Mouse (Mus musculus) forebrain, postnatal 0 days (tissue): ENCODE results near the gene Coro7. TPM values are rescaled to one million over a fixed set of nuclear protein-coding genes. Genes with fewer than 3 reads are reported as not detected.

ENCODE experiments used
- ATAC-seq: fragments of 200-750 bp; cut with Nextera tagmentation; 2 replicates; pipeline ENCODE4 v1.8.0; 2017; ENCODE audit warnings: mild to moderate bottlenecking, moderate library complexity
- DNase-seq: peaks from one replicate; pipeline ENCODE4 v3.0.0-alpha.2; 2015
- H3K27ac ChIP-seq: fragments of 300-500 bp; sonication (generic); 2 replicates; pipeline ENCODE4 v1.5.1; 2014; ENCODE audit warnings: low read depth, mild to moderate bottlenecking, antibody characterized with exemption, low read length, moderate library complexity, mixed read lengths
- H3K27me3 ChIP-seq: fragments of 300-500 bp; sonication (generic); 2 replicates; pipeline ENCODE4 v1.6.1; 2014; ENCODE audit warnings: mild to moderate bottlenecking, low read length, mixed read lengths; ENCODE audit not compliant: insufficient read depth
- H3K36me3 ChIP-seq: fragments of 300-500 bp; sonication (generic); 2 replicates; pipeline ENCODE4 v1.6.1; 2014; ENCODE audit warnings: mild to moderate bottlenecking, moderate library complexity; ENCODE audit not compliant: insufficient read depth
- H3K4me1 ChIP-seq: fragments of 300-500 bp; sonication (generic); 2 replicates; pipeline ENCODE4 v1.6.1; 2014; ENCODE audit warnings: antibody characterized with exemption; ENCODE audit not compliant: insufficient read depth
- H3K4me2 ChIP-seq: fragments of 300-500 bp; sonication (generic); 2 replicates; pipeline ENCODE4 v1.6.1; 2014; ENCODE audit warnings: low read depth, mild to moderate bottlenecking, moderate library complexity
- H3K4me3 ChIP-seq: fragments of 300-500 bp; sonication (generic); 2 replicates; pipeline ENCODE4 v1.5.1; 2014; ENCODE audit warnings: low read depth, low read length, mixed read lengths
- H3K9ac ChIP-seq: fragments of 300-500 bp; sonication (generic); 2 replicates; pipeline ENCODE4 v1.6.1; 2014; ENCODE audit warnings: mild to moderate bottlenecking
- H3K9me3 ChIP-seq: fragments of 300-500 bp; sonication (generic); 2 replicates; pipeline ENCODE4 v1.6.1; 2016; ENCODE audit warnings: low read length
- CTCF ChIP-seq: sonication (generic); IDR thresholded peaks from 2 replicates; pipeline ENCODE4 v1.5.1; 2016; ENCODE audit warnings: antibody characterized with exemption, control low read depth, low read depth
- WGBS: fragments of 180-500 bp; shearing (Covaris S2); extraction: QIAGEN DNeasy Blood & Tissue Kit; methylation state at CpG from one replicate; pipeline ENCODE4 v1.1.7; 2014; 5-methylcytosine and 5-hydroxymethylcytosine counted together
- polyA plus RNA-seq: library from polyadenylated mRNA; unstranded; fragments of >200 nt; fragmentation: Nextera tagmentation; extraction: Ambion mirVana; gene quantifications from 2 replicates; pipeline ENCODE4 v1.2.1, GENCODE M21; 2015
- total RNA-seq: library from RNA; depleted of rRNA; stranded (reverse); fragments of >200 nt; gene quantifications from 2 replicates; pipeline ENCODE4 v1.2.3, GENCODE M21; 2014

Coro7 gene
- total and polyA plus RNA-seq, 2 experiments from 2014 or later = 24.9 to 29.3 TPM

- Histone ChIP-seq H3K9me3 (no peaks in the 10 kb centered on the region), H3K27me3 (no peaks in the 10 kb centered on the region), H3K9ac (no peak overlapping the region), H3K36me3 (peaks cover 13% of the 10 kb centered on the region), H3K4me1 (no peaks in the 10 kb centered on the region), H3K4me2 (no peak overlapping the region), H3K27ac (no peak overlapping the region), H3K4me3 (no peak overlapping the region)
- ATAC-seq = no peak
- no peak for TF ChIP-seq CTCF
- WGBS = 79% methylated on average over 9 of the region's 9 CpGs
- no peak for DNase-seq
Observed at GRCm38 (mm10) chr16:4634681-4635080, 44.9 kb downstream of the Coro7 start.

GRCm38 (mm10) chr16:4633661-4634060, 45.9 kb downstream of the Coro7 start:
- H3K27ac ChIP-seq = no peak overlapping the region
- H3K9ac ChIP-seq = no peak overlapping the region
- no peak for TF ChIP-seq CTCF
- no peaks in the 10 kb centered on the region for H3K4me1 ChIP-seq
- no peak overlapping the region for H3K4me2 ChIP-seq
- WGBS = 94% methylated on average over 3 of the region's 3 CpGs
- no peak for ATAC-seq
- DNase-seq = no peak
- H3K27me3 ChIP-seq = no peaks in the 10 kb centered on the region
- no peak overlapping the region for H3K4me3 ChIP-seq
- H3K36me3 ChIP-seq = peaks cover 23% of the 10 kb centered on the region
- H3K9me3 ChIP-seq = no peaks in the 10 kb centered on the region

GRCm38 (mm10) chr16:4632050-4632449, 47.5 kb downstream of the Coro7 start:
- no peaks in the 10 kb centered on the region for H3K9me3 ChIP-seq
- TF ChIP-seq CTCF = peak; percentile 51
- no peak overlapping the region for H3K4me2 ChIP-seq
- peaks cover 39% of the 10 kb centered on the region for H3K36me3 ChIP-seq
- H3K27me3 ChIP-seq = no peaks in the 10 kb centered on the region
- 45% methylated on average over 7 of the region's 7 CpGs for WGBS
- no peak overlapping the region for H3K27ac ChIP-seq
- no peaks in the 10 kb centered on the region for H3K4me1 ChIP-seq
- H3K9ac ChIP-seq = no peak overlapping the region
- ATAC-seq (peak; percentile 44; the same call in 1 of the 2 replicates), DNase-seq (no peak)
- no peak overlapping the region for H3K4me3 ChIP-seq

GRCm38 (mm10) chr16:4629950-4630349, 49.6 kb downstream of the Coro7 start:
- H3K4me3 ChIP-seq = no peak overlapping the region
- peaks cover 47% of the 10 kb centered on the region for H3K36me3 ChIP-seq
- H3K4me1 ChIP-seq = no peaks in the 10 kb centered on the region
- H3K9me3 ChIP-seq = no peaks in the 10 kb centered on the region
- no peak overlapping the region for H3K27ac ChIP-seq
- TF ChIP-seq CTCF = peak; percentile 94
- no peak overlapping the region for H3K4me2 ChIP-seq
- no peak overlapping the region for H3K9ac ChIP-seq
- ATAC-seq = peak; percentile 42; the same call in 1 of the 2 replicates
- peak; percentile 56 for DNase-seq
- 27% methylated on average over 6 of the region's 6 CpGs for WGBS
- H3K27me3 ChIP-seq = no peaks in the 10 kb centered on the region

- ATAC-seq (no peak), DNase-seq (no peak)
- H3K4me2 ChIP-seq = no peak overlapping the region
- no peak overlapping the region for H3K9ac ChIP-seq
- WGBS = 94% methylated on average over 9 of the region's 9 CpGs
- no peaks in the 10 kb centered on the region for H3K9me3 ChIP-seq
- no peaks in the 10 kb centered on the region for H3K27me3 ChIP-seq
- no peak overlapping the region for H3K27ac ChIP-seq
- peaks cover 2% of the 10 kb centered on the region for H3K4me1 ChIP-seq
- TF ChIP-seq CTCF = no peak
- H3K36me3 ChIP-seq = peaks cover 47% of the 10 kb centered on the region
- H3K4me3 ChIP-seq = no peak overlapping the region
Observed at GRCm38 (mm10) chr16:4628898-4629419, 50.6 kb downstream of the Coro7 start.

GRCm38 (mm10) chr16:4627105-4627504, 52.5 kb downstream of the Coro7 start:
- TF ChIP-seq CTCF = no peak
- ATAC-seq = no peak

GRCm38 (mm10) chr16:4624481-4625110, 55.0 kb downstream of the Coro7 start, which contains the start of gene Pam16:
TSS of gene Pam16 (minus strand) at chr16:4624988.
- DNase-seq (peak; percentile 95), ATAC-seq (peak; percentile 92)
- Histone ChIP-seq H3K36me3 (peaks cover 33% of the 10 kb centered on the region), H3K4me2 (peak within 1 kb of the TSS; percentile 59), H3K27ac (peak within 1 kb of the TSS; percentile 79), H3K4me1 (peaks cover 13% of the 10 kb centered on the region), H3K9ac (peak within 1 kb of the TSS; percentile 75), H3K9me3 (no peaks in the 10 kb centered on the region), H3K27me3 (no peaks in the 10 kb centered on the region), H3K4me3 (peak within 1 kb of the TSS; percentile 52)
- under 1% methylated on average over 56 of the region's 56 CpGs for whole genome bisulfite sequencing
- TF ChIP-seq CTCF = no peak

More at GRCm38 (mm10) chr16:4627105-4627504, 52.5 kb downstream of the Coro7 start:
- no peak for DNase-seq
- no peaks in the 10 kb centered on the region for H3K27me3 ChIP-seq
- H3K4me2 ChIP-seq = no peak overlapping the region
- H3K4me3 ChIP-seq = no peak overlapping the region
- H3K27ac ChIP-seq = no peak overlapping the region
- 94% methylated on average over 6 of the region's 6 CpGs for WGBS
- no peak overlapping the region for H3K9ac ChIP-seq
- no peaks in the 10 kb centered on the region for H3K9me3 ChIP-seq
- H3K36me3 ChIP-seq = peaks cover 39% of the 10 kb centered on the region
- H3K4me1 ChIP-seq = peaks cover 13% of the 10 kb centered on the region
